Mouse (Mus musculus) inflammation-experienced regulatory T-cells, adult 6 months (primary cell): ENCODE data around the gene Polr3a. TPM values are rescaled to one million over a fixed set of nuclear protein-coding genes. Genes with fewer than 3 reads are reported as not detected.
"Not testable (repeated sequence)": the region's sequence is repeated elsewhere in the genome, so short reads cannot be mapped to it uniquely, and the experiment has no call there.

Experiments
- ATAC-seq: one replicate; pipeline ENCODE4 v1.8.0; 2017
- polyA plus RNA-seq, 3 experiments: library from polyadenylated mRNA; unstranded; fragments of 100-300 nt; shearing (Covaris generic); gene quantifications; one replicate each; pipeline ENCODE4 v1.2.1; 2017

Polr3a gene
- polyA plus RNA-seq, 3 experiments from 2014 or later = 10.6 to 22.4 (median 17.4) TPM

- no peak for ATAC-seq
These were observed 4.6 kb upstream of the Polr3a start for GRCm38 (mm10) chr14:24491266-24491981.

GRCm38 (mm10) chr14:24490468-24491265, 3.8 kb upstream of the Polr3a start:
- ATAC-seq = peak; percentile 85

- ATAC-seq = not testable (repeated sequence)
These were observed 2.9 kb upstream of the Polr3a start for GRCm38 (mm10) chr14:24489772-24490171.

GRCm38 (mm10) chr14:24486241-24486767, 554 bp downstream of the Polr3a start:
- ATAC-seq = no peak

- ATAC-seq = no peak
These were observed 18.1 kb downstream of the Polr3a start for GRCm38 (mm10) chr14:24468806-24469205.

GRCm38 (mm10) chr14:24458191-24458590, 28.7 kb downstream of the Polr3a start:
- no peak for ATAC-seq

GRCm38 (mm10) chr14:24443529-24443928, 43.3 kb downstream of the Polr3a start:
- not testable (repeated sequence) for ATAC-seq

Other genes with a start within 250 kb of the Polr3a start
- gene Dlg5, start 241.1 kb downstream of the Polr3a start, polyA plus RNA-seq = under 1 TPM in 2 of 3 experiments, not detected in 1; 0.62 TPM
- not detected for gene E330034G19Rik, start 193.8 kb downstream of the Polr3a start, polyA plus RNA-seq
- gene Rps24, start 67 bp upstream of the Polr3a start, polyA plus RNA-seq = 1,000 to 10,000 TPM; 1,562 to 2,670 (median 2,632) TPM